ENCODE assay signal across 18 mouse cellular contexts in genomic region chr1:84131799-84132198, GRCm38 (mm10).
DNase-seq lines count a peak whose midpoint lies in the region; ATAC-seq and TF ChIP-seq lines count a peak whose summit lies in the region.
"Had no signal": no experiment of that assay in that cellular context is flagged by ENCODE, and none has a peak within 500 bp of the region (broad histone marks: within the 10 kb centered on the region; RNA-seq: fewer than 3 reads in every experiment).

No protein-coding gene starts in this region.

- no peak overlapping the region for H3K4me3 ChIP-seq in midbrain, embryonic 16.5 days (ENCODE audit: low read depth, low read length)
- no peak overlapping the region for H3K4me3 ChIP-seq in midbrain, embryonic 13.5 days (replicated peaks)
- H3K4me3 ChIP-seq in hindbrain, postnatal 0 days (ENCODE audit: low read length): no peak overlapping the region
- H3K4me3 ChIP-seq: forebrain, embryonic 10.5 days; gastrocnemius, adult 2 months; heart, embryonic 13.5 days; intestine, embryonic 15.5 days; limb, embryonic 12.5 days; liver, embryonic 12.5 days had no signal

- H3K4me1 ChIP-seq in midbrain, embryonic 16.5 days (ENCODE audit: control insufficient read depth, insufficient read depth, low read length): no peaks in the 10 kb centered on the region
- peaks cover 4% of the 10 kb centered on the region; the same call in 1 of the 2 replicates for H3K4me1 ChIP-seq in midbrain, embryonic 13.5 days (replicated peaks)
- peaks cover 10% of the 10 kb centered on the region; the same call in 1 of the 2 replicates for H3K4me1 ChIP-seq in hindbrain, postnatal 0 days (ENCODE audit: insufficient read depth, low read length)
- H3K4me1 ChIP-seq: forebrain, embryonic 10.5 days; heart, embryonic 13.5 days; intestine, embryonic 15.5 days; limb, embryonic 12.5 days; liver, embryonic 12.5 days; megakaryocyte, embryonic 14.5 days had no signal

- no peak for TF ChIP-seq CTCF in hindbrain, postnatal 0 days (IDR thresholded peaks at IDR 0.05; ENCODE audit: low read depth)

- H3K9ac ChIP-seq in midbrain, embryonic 16.5 days (ENCODE audit: low read depth, low read length): no peak overlapping the region
- H3K9ac ChIP-seq in midbrain, embryonic 13.5 days (replicated peaks): no peak overlapping the region
- H3K9ac ChIP-seq in hindbrain, postnatal 0 days (replicated peaks; ENCODE audit: low read length): no peak overlapping the region
- H3K9ac ChIP-seq: heart, embryonic 13.5 days; intestine, embryonic 15.5 days; limb, embryonic 12.5 days; liver, embryonic 12.5 days had no signal

- WGBS in midbrain, embryonic 16.5 days: 88% methylated on average over 1 of the region's 1 CpGs
- WGBS in midbrain, embryonic 13.5 days: 96% methylated on average over 1 of the region's 1 CpGs
- WGBS in hindbrain, postnatal 0 days: 78% methylated on average over 1 of the region's 1 CpGs

- no peaks in the 10 kb centered on the region for H3K27me3 ChIP-seq in midbrain, embryonic 16.5 days (ENCODE audit: control insufficient read depth, insufficient read depth, low read depth, low read length)
- no peaks in the 10 kb centered on the region for H3K27me3 ChIP-seq in midbrain, embryonic 13.5 days
- H3K27me3 ChIP-seq in hindbrain, postnatal 0 days (ENCODE audit: insufficient read depth, low read length): no peaks in the 10 kb centered on the region
- H3K27me3 ChIP-seq: heart, embryonic 13.5 days; intestine, embryonic 15.5 days; liver, embryonic 12.5 days; megakaryocyte, embryonic 14.5 days had no signal

- no peak overlapping the region for H3K27ac ChIP-seq in midbrain, embryonic 16.5 days (ENCODE audit: low read length)
- H3K27ac ChIP-seq in midbrain, embryonic 13.5 days: no peak overlapping the region
- no peak overlapping the region for H3K27ac ChIP-seq in hindbrain, postnatal 0 days
- H3K27ac ChIP-seq: forebrain, embryonic 10.5 days; gastrocnemius, adult 2 months; heart, embryonic 13.5 days; intestine, embryonic 15.5 days; limb, embryonic 12.5 days; liver, embryonic 12.5 days; stomach, postnatal 0 days had no signal

- H3K9me3 ChIP-seq in midbrain, embryonic 16.5 days (replicated peaks; ENCODE audit: control insufficient read depth, low read length, poor library complexity, severe bottlenecking): no peaks in the 10 kb centered on the region
- H3K9me3 ChIP-seq in midbrain, embryonic 13.5 days: no peaks in the 10 kb centered on the region
- H3K9me3 ChIP-seq in hindbrain, postnatal 0 days (ENCODE audit: low read length): no peaks in the 10 kb centered on the region
- H3K9me3 ChIP-seq: forebrain, embryonic 10.5 days; heart, embryonic 13.5 days; intestine, embryonic 15.5 days; limb, embryonic 12.5 days; liver, embryonic 12.5 days had no signal

- no peak overlapping the region for H3K4me2 ChIP-seq in midbrain, embryonic 16.5 days (ENCODE audit: low read length)
- no peak overlapping the region for H3K4me2 ChIP-seq in midbrain, embryonic 13.5 days (replicated peaks)
- H3K4me2 ChIP-seq in hindbrain, postnatal 0 days (ENCODE audit: low read depth, low read length): no peak overlapping the region
- H3K4me2 ChIP-seq: heart, embryonic 13.5 days; intestine, embryonic 15.5 days; limb, embryonic 12.5 days; liver, embryonic 12.5 days had no signal

- 0 out of 2 replicates have a peak, but pooled peaks have one; percentile 32 for ATAC-seq in midbrain, embryonic 16.5 days
- ATAC-seq in midbrain, embryonic 13.5 days: no peak
- no peak for ATAC-seq in hindbrain, postnatal 0 days
- ATAC-seq: intestine, embryonic 15.5 days; liver, embryonic 12.5 days had no signal

- H3K36me3 ChIP-seq in midbrain, embryonic 16.5 days (ENCODE audit: control insufficient read depth, insufficient read depth, low read length): no peaks in the 10 kb centered on the region
- no peaks in the 10 kb centered on the region for H3K36me3 ChIP-seq in midbrain, embryonic 13.5 days
- H3K36me3 ChIP-seq in hindbrain, postnatal 0 days (ENCODE audit: insufficient read depth, low read length): no peaks in the 10 kb centered on the region
- H3K36me3 ChIP-seq: forebrain, embryonic 10.5 days; heart, embryonic 13.5 days; intestine, embryonic 15.5 days; limb, embryonic 12.5 days; liver, embryonic 12.5 days had no signal

- DNase-seq in cerebellum, adult 11-12 months: peak; percentile 27
- peak; percentile 28 for DNase-seq in cerebellum, adult 9-10 months
- peak; percentile 25 for DNase-seq in hindbrain, postnatal 0 days (ENCODE audit: low spot score)
- DNase-seq in T-cell, adult 2 months (ENCODE audit: low spot score): no peak
- DNase-seq in natural killer cell, adult 2 months (ENCODE audit: low spot score in 2 of 2): no peak
- DNase-seq: adrenal gland, adult 2 months; gastrocnemius, adult 2 months; heart, adult 18-20 months; lung, adult 2 months had no signal

Comparison
In these comparisons a context has a peak if more than half of its experiments do, and no peak if none do; other contexts are left out.
1. DNase-seq: peak in cerebellum, adult 11-12 months (single experiment), cerebellum, adult 9-10 months (single experiment) and hindbrain, postnatal 0 days (single experiment); none in T-cell, adult 2 months (single experiment) and natural killer cell, adult 2 months (0 of 2).